In the genomic region with DNA sequence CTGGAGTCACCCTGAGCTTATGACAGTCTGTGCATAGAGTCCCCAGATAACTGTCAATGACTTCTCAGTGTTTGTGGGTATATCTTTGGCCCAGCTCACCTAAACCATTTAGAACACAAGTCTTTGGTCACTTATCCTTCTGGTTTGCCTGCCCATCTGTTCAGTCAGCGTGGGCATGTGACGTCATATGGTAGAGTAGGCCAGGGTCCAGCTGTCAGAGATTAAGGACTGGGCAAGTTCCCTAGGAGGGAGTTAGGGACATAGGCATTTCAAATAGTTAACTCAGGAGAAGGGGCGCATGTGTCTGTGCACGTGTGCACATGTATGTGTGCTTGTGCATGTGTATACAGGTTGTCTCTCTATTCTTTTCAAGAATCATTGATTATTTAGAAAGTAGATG, we compare ENCODE assay signal across 15 mouse cellular contexts.
"Had no signal": no experiment of that assay in that cellular context is flagged by ENCODE, and none has a peak within 500 bp of the region (broad histone marks: within the 10 kb centered on the region; RNA-seq: fewer than 3 reads in every experiment).

No protein-coding gene starts in this region.

- DNase-seq: kidney, adult 8-10 months; kidney, postnatal 25 days; liver; liver, embryonic 13.5 days; liver, postnatal 0 days; lung, postnatal 14 days; thymus, adult 18-20 months; thymus, postnatal 14 days had no signal

- H3K4me3 ChIP-seq: left cerebral cortex, adult 2 months; limb, embryonic 12.5 days; liver, embryonic 13.5 days; lung, embryonic 15.5 days; megakaryocyte, embryonic 14.5 days; midbrain, embryonic 15.5 days had no signal

- H3K27me3 ChIP-seq: limb, embryonic 12.5 days; liver, embryonic 13.5 days; lung, embryonic 15.5 days; midbrain, embryonic 15.5 days had no signal

- ATAC-seq: liver, postnatal 0 days; midbrain, embryonic 15.5 days had no signal

- H3K4me2 ChIP-seq: limb, embryonic 12.5 days; liver, embryonic 13.5 days; lung, embryonic 15.5 days; midbrain, embryonic 11.5 days; midbrain, embryonic 15.5 days had no signal

- H3K27ac ChIP-seq: left cerebral cortex, adult 2 months; limb, embryonic 12.5 days; liver, embryonic 13.5 days; lung, embryonic 15.5 days; macrophage; midbrain, embryonic 15.5 days had no signal

- H3K9me3 ChIP-seq: limb, embryonic 12.5 days; liver, embryonic 13.5 days; lung, embryonic 15.5 days; midbrain, embryonic 15.5 days had no signal

- H3K9ac ChIP-seq: limb, embryonic 12.5 days; liver, embryonic 13.5 days; liver, postnatal 0 days; lung, embryonic 15.5 days; midbrain, embryonic 15.5 days had no signal

- H3K4me1 ChIP-seq: limb, embryonic 12.5 days; liver, embryonic 13.5 days; lung, embryonic 15.5 days; megakaryocyte, embryonic 14.5 days; midbrain, embryonic 15.5 days had no signal

- H3K36me3 ChIP-seq: limb, embryonic 12.5 days; liver, embryonic 13.5 days; lung, embryonic 15.5 days; midbrain, embryonic 15.5 days had no signal
